Mouse (Mus musculus) cortical plate, adult 2 months (tissue): ENCODE measurements around the gene Zranb3.

Source experiments
- CTCF ChIP-seq: fragments of 200-500 bp; IDR thresholded peaks from 2 replicates; pipeline ENCODE4 v1.5.1; 2011; ENCODE audit warnings: mild to moderate bottlenecking, control low read depth, low read length; ENCODE audit not compliant: insufficient read depth; ENCODE audit errors: extremely low read depth
- POLR2A ChIP-seq: fragments of 200-500 bp; IDR thresholded peaks from 2 replicates; pipeline ENCODE4 v1.6.1; 2011; ENCODE audit warnings: mild to moderate bottlenecking, low read length, control low read depth; ENCODE audit not compliant: insufficient read depth; ENCODE audit errors: extremely low read depth

DNA sequence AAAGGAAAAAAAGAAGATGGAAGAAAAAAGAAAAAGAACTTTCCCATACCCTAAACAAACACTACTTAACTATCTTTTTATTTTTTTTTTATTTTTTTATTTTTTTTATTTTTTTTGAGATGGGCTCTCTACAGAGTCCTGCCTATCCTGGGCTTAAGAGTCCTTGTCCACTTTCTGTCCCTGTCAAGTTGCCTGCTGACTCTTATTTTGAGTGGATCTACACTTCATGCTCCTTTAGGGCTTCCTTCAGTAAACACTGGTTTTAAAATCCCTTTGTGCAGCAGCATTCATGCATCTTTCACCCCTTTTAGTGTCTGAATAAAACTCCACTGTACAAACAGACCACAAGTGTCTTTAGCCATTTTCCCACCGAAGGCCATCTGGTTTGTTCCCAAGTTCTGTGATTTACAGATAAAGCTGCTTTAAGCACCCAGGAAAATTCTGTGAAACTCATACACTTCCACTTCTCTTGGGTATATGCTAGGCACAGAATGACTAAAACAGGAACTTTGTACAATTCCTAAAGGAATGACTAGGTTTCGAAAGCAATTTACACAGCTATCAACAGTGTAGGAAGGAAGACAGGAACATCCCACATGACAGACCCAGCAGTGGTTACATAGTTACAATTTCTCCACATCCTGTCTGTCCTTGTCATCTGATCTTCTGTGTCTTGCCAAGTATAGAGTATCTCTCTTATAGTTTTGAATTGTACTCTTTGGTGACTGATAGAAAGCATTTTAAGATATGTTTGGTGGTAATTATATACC, 82.7 kb downstream of the Zranb3 start:
- TF ChIP-seq POLR2A (no peak), CTCF (no peak)
